Comparison of ENCODE assay signal across 26 mouse cellular contexts in genomic region chr11:120008956-120009355, GRCm38 (mm10). TPM values are rescaled to one million over a fixed set of nuclear protein-coding genes. Genes with fewer than 3 reads are reported as not detected.
"Had no signal": no experiment of that assay in that cellular context is flagged by ENCODE, and none has a peak within 500 bp of the region (broad histone marks: within the 10 kb centered on the region; RNA-seq: fewer than 3 reads in every experiment).

No protein-coding gene starts in this region.

- DNase-seq: gastrocnemius, adult 2 months; gastrocnemius, postnatal 10 days; gastrocnemius, postnatal 25 days; heart, adult 18-20 months; heart, postnatal 10 days; heart, postnatal 4 days; kidney, adult 18-20 months; kidney, postnatal 10 days; kidney, postnatal 25 days; kidney, postnatal 4 days; layer of hippocampus, adult 9-11 months; layer of hippocampus, postnatal 36 days; left cerebral cortex, postnatal 4 days had no signal

- H3K4me2 ChIP-seq: heart, embryonic 12.5 days; hindbrain, embryonic 12.5 days; hindbrain, embryonic 14.5 days; intestine, embryonic 15.5 days; limb, embryonic 13.5 days; limb, embryonic 15.5 days; liver, embryonic 12.5 days had no signal

- ATAC-seq: hindbrain, embryonic 16.5 days; inflammation-experienced regulatory T-cells, adult 6 months; intestine, embryonic 15.5 days; intestine, postnatal 0 days; liver, embryonic 12.5 days had no signal

- H3K27ac ChIP-seq: gastrocnemius, adult 2 months; heart, embryonic 10.5 days; hindbrain, embryonic 12.5 days; hindbrain, embryonic 14.5 days; intestine, embryonic 15.5 days; limb, embryonic 13.5 days; limb, embryonic 15.5 days; liver, embryonic 12.5 days; liver, embryonic 14.5 days had no signal

- H3K4me3 ChIP-seq: gastrocnemius, adult 2 months; heart, embryonic 10.5 days; heart, embryonic 12.5 days; hindbrain, embryonic 10.5 days; hindbrain, embryonic 12.5 days; intestine, embryonic 15.5 days; limb, embryonic 13.5 days; limb, embryonic 15.5 days; liver, embryonic 12.5 days had no signal

- H3K36me3 ChIP-seq: heart, embryonic 10.5 days; intestine, embryonic 15.5 days; liver, embryonic 12.5 days had no signal

- H3K9me3 ChIP-seq: heart, embryonic 10.5 days; heart, embryonic 12.5 days; hindbrain, embryonic 10.5 days; hindbrain, embryonic 12.5 days; intestine, embryonic 15.5 days; limb, embryonic 13.5 days; limb, embryonic 15.5 days; liver, embryonic 12.5 days had no signal

- H3K9ac ChIP-seq: heart, embryonic 12.5 days; hindbrain, embryonic 12.5 days; hindbrain, embryonic 14.5 days; intestine, embryonic 15.5 days; limb, embryonic 13.5 days; limb, embryonic 15.5 days; liver, embryonic 12.5 days; liver, embryonic 14.5 days had no signal

RNA-seq across cellular contexts. Expression of gene Aatk, which starts 38.0 kb away (rescaled TPM):
- polyA plus RNA-seq: inflammation-experienced regulatory T-cells, adult 6 months had no signal
